Mouse (Mus musculus) CH12.LX (cell line): Measurements from ENCODE around the gene Asb11. TPM values are rescaled to one million over a fixed set of nuclear protein-coding genes. Genes with fewer than 3 reads are reported as not detected.

Experiments used
- DNase-seq: peaks from one replicate; pipeline ENCODE4 v3.0.0-alpha.2; 2013; ENCODE audit errors: extremely low read depth
- H3K27ac ChIP-seq: 2 replicates; pipeline ENCODE4 v1.5.1; 2012; ENCODE audit warnings: low read depth, mild to moderate bottlenecking, control low read depth, moderate library complexity; ENCODE audit not compliant: insufficient read depth
- H3K27me3 ChIP-seq: replicated peaks from 2 replicates; pipeline ENCODE3; 2012; ENCODE audit warnings: inconsistent platforms
- H3K36me3 ChIP-seq, 2 experiments: replicated peaks in 1 of 2; 2 replicates each; pipeline versions ENCODE3 to v1.6.1; 2012; ENCODE audit warnings: inconsistent platforms in 1 of 2, low read length in 1 of 2, mild to moderate bottlenecking in 1 of 2, mixed read lengths in 1 of 2, moderate library complexity in 1 of 2; ENCODE audit not compliant: control insufficient read depth in 1 of 2, insufficient read depth in 1 of 2
- H3K4me1 ChIP-seq, 2 experiments: 2 replicates each; pipeline ENCODE4 v1.6.1; 2012; ENCODE audit warnings: inconsistent platforms in 1 of 2, moderate library complexity in 1 of 2; ENCODE audit not compliant: insufficient read depth in 2 of 2, control insufficient read depth in 1 of 2
- H3K4me2 ChIP-seq: 2 replicates; pipeline ENCODE4 v1.6.1; 2012; ENCODE audit warnings: low read depth, mild to moderate bottlenecking, control low read depth; ENCODE audit not compliant: poor library complexity, insufficient read depth, severe bottlenecking
- H3K4me3 ChIP-seq, 3 experiments: fragments of 150-350 bp in 1 of 3; sonication (generic) in 1 of 3; replicated peaks in 1 of 3; 2 replicates each; pipeline versions ENCODE3 to v1.5.1; 2011 to 2012; ENCODE audit warnings: low read depth in 2 of 3, low read length in 2 of 3, mild to moderate bottlenecking in 2 of 3, moderate library complexity in 2 of 3, control low read depth in 1 of 3, improper control_type of control experiment in 1 of 3, inconsistent platforms in 1 of 3, mixed read lengths in 1 of 3; ENCODE audit not compliant: poor library complexity in 1 of 3
- H3K79me2 ChIP-seq: replicated peaks from 2 replicates; pipeline ENCODE4 v1.6.1; 2012; ENCODE audit warnings: mild to moderate bottlenecking, moderate library complexity; ENCODE audit not compliant: control insufficient read depth, poor library complexity, insufficient read depth, severe bottlenecking; ENCODE audit errors: extremely low read depth
- H3K9ac ChIP-seq: 2 replicates; pipeline ENCODE4 v1.6.1; 2012; ENCODE audit warnings: low read depth, mild to moderate bottlenecking, control low read depth, moderate library complexity; ENCODE audit not compliant: insufficient read depth
- H3K9me3 ChIP-seq: replicated peaks from 2 replicates; pipeline ENCODE3; 2012; ENCODE audit warnings: low read length, inconsistent platforms, mixed read lengths
- CTCF ChIP-seq, 2 experiments: IDR thresholded peaks in 1 of 2; conservative IDR thresholded peaks in 1 of 2; 2 replicates each; pipeline ENCODE4 v1.5.1; 2011 to 2012; ENCODE audit warnings: low read depth in 2 of 2, low read length in 2 of 2, improper control_type of control experiment in 1 of 2, inconsistent platforms in 1 of 2, mild to moderate bottlenecking in 1 of 2, moderate library complexity in 1 of 2
- ELF1 ChIP-seq: IDR thresholded peaks from 2 replicates; pipeline ENCODE4 v1.6.1; 2014; ENCODE audit warnings: low read depth, mild to moderate bottlenecking, inconsistent platforms, low read length, improper control_type of control experiment
- EP300 ChIP-seq: IDR thresholded peaks from 2 replicates; pipeline ENCODE4 v1.6.1; 2011; ENCODE audit warnings: low read length, improper control_type of control experiment
- GABPA ChIP-seq: IDR thresholded peaks from 2 replicates; pipeline ENCODE4 v1.6.1; 2012; ENCODE audit warnings: low read depth, low read length, improper control_type of control experiment, inconsistent platforms; ENCODE audit not compliant: insufficient replicate concordance
- HCFC1 ChIP-seq: IDR thresholded peaks from 2 replicates; pipeline ENCODE4 v1.6.1; 2012; ENCODE audit warnings: low read depth, mild to moderate bottlenecking, inconsistent platforms, low read length, improper control_type of control experiment
- IRF4 ChIP-seq: IDR thresholded peaks from 2 replicates; pipeline ENCODE4 v1.6.1; 2014; ENCODE audit warnings: low read depth, mild to moderate bottlenecking, inconsistent platforms, low read length, improper control_type of control experiment
- JUND ChIP-seq: conservative IDR thresholded peaks from 2 replicates; pipeline ENCODE4 v1.6.1; 2011; ENCODE audit warnings: low read depth, low read length, improper control_type of control experiment
- KAT2A ChIP-seq: IDR thresholded peaks from 2 replicates; pipeline ENCODE4 v1.6.1; 2012; ENCODE audit warnings: low read length, improper control_type of control experiment, inconsistent platforms; ENCODE audit not compliant: insufficient replicate concordance
- MAFK ChIP-seq: IDR thresholded peaks from 2 replicates; pipeline ENCODE4 v1.6.1; 2011; ENCODE audit warnings: low read length, improper control_type of control experiment; ENCODE audit not compliant: insufficient replicate concordance
- MAX ChIP-seq: IDR thresholded peaks from 2 replicates; pipeline ENCODE4 v1.6.1; 2011; ENCODE audit warnings: low read length, improper control_type of control experiment
- MAZ ChIP-seq: IDR thresholded peaks from 2 replicates; pipeline ENCODE4 v1.6.1; 2012; ENCODE audit warnings: low read depth, mild to moderate bottlenecking, inconsistent platforms, low read length, improper control_type of control experiment, moderate library complexity
- MXI1 ChIP-seq: IDR thresholded peaks from 2 replicates; pipeline ENCODE4 v1.6.1; 2011; ENCODE audit warnings: mild to moderate bottlenecking, low read depth, low read length, improper control_type of control experiment
- MYC ChIP-seq: IDR thresholded peaks from 2 replicates; pipeline ENCODE4 v1.6.1; 2011; ENCODE audit warnings: low read depth, mild to moderate bottlenecking, improper control_type of control experiment, low read length
- NRF1 ChIP-seq: IDR thresholded peaks from 2 replicates; pipeline ENCODE4 v1.6.1; 2014; ENCODE audit warnings: low read depth, mild to moderate bottlenecking, inconsistent platforms, low read length, improper control_type of control experiment, moderate library complexity
- PAX5 ChIP-seq: IDR thresholded peaks from 2 replicates; pipeline ENCODE4 v1.6.1; 2012; ENCODE audit warnings: low read length, inconsistent platforms, mixed read lengths
- POLR2A ChIP-seq: IDR thresholded peaks from 2 replicates; pipeline ENCODE4 v1.6.1; 2011; ENCODE audit warnings: low read depth, mild to moderate bottlenecking, improper control_type of control experiment, low read length
- RAD21 ChIP-seq: IDR thresholded peaks from 2 replicates; pipeline ENCODE4 v1.6.1; 2011; ENCODE audit warnings: low read depth, mild to moderate bottlenecking, low read length, improper control_type of control experiment, moderate library complexity
- SIN3A ChIP-seq: IDR thresholded peaks from 2 replicates; pipeline ENCODE4 v1.6.1; 2012; ENCODE audit warnings: low read length, improper control_type of control experiment, inconsistent platforms
- SMC3 ChIP-seq: IDR thresholded peaks from 2 replicates; pipeline ENCODE4 v1.6.1; 2011; ENCODE audit warnings: low read depth, low read length, improper control_type of control experiment
- TCF12 ChIP-seq: IDR thresholded peaks from 2 replicates; pipeline ENCODE4 v1.6.1; 2014; ENCODE audit warnings: low read depth, mild to moderate bottlenecking, inconsistent platforms, low read length, improper control_type of control experiment
- UBTF ChIP-seq: IDR thresholded peaks from 2 replicates; pipeline ENCODE4 v1.6.1; 2012; ENCODE audit warnings: low read depth, mild to moderate bottlenecking, inconsistent platforms, low read length, improper control_type of control experiment, moderate library complexity
- USF1 ChIP-seq: IDR thresholded peaks from 2 replicates; pipeline ENCODE4 v1.6.1; 2014; ENCODE audit warnings: low read depth, mild to moderate bottlenecking, inconsistent platforms, low read length, improper control_type of control experiment
- USF2 ChIP-seq: conservative IDR thresholded peaks from 2 replicates; pipeline ENCODE4 v1.6.1; 2011; ENCODE audit warnings: low read depth, low read length, improper control_type of control experiment
- ZMIZ1 ChIP-seq: IDR thresholded peaks from 2 replicates; pipeline ENCODE4 v1.6.1; 2012; ENCODE audit warnings: low read depth, mild to moderate bottlenecking, inconsistent platforms, low read length, improper control_type of control experiment
- ZNF384 ChIP-seq: IDR thresholded peaks from 2 replicates; pipeline ENCODE4 v1.6.1; 2012; ENCODE audit warnings: low read depth, low read length, improper control_type of control experiment, inconsistent platforms
- dilution Hi-C: fragments of 300-500 bp; cut with MboI; formaldehyde crosslinking; loops from 2 replicates; pipeline ENCODE4 v1.14.3; 2020; ENCODE audit warnings: low sequenced_read_pairs; ENCODE audit not compliant: extremely low pct_unique_long_range_greater_than_20kb, extremely low pct_ligation_motif_present
- in situ Hi-C: fragments of 300-500 bp; cut with MboI; formaldehyde crosslinking; loops from 3 replicates; pipeline ENCODE4 v1.14.3; 2019; ENCODE audit warnings: low sequenced_read_pairs, low pct_ligation_motif_present, low pct_unique_long_range_greater_than_20kb, mixed read lengths
- polyA plus RNA-seq: library from polyadenylated mRNA; unstranded; fragments of >175 nt; gene quantifications from 2 replicates; pipeline ENCODE4 v1.2.1, GENCODE M21; 2012; ENCODE audit warnings: low read depth; ENCODE audit not compliant: insufficient read length
- total RNA-seq, 2 experiments: library from RNA; depleted of rRNA; stranded (reverse); fragments of 300-350 nt in 1 of 2; fragments of >200 nt in 1 of 2; gene quantifications; 2 replicates each; pipeline ENCODE4 v1.2.3; 2012 to 2014

Asb11 gene
- total and polyA plus RNA-seq, 3 experiments: not detected

GRCm38 (mm10) chrX:164446106-164446551, 9.3 kb downstream of the Asb11 start:
- dilution Hi-C loops: no loop called here
- Histone ChIP-seq H3K4me3 (no peak overlapping the region), H3K4me2 (no peak overlapping the region)

GRCm38 (mm10) chrX:164446835-164447681, 10.3 kb downstream of the Asb11 start:
- no peak for DNase-seq
- in situ Hi-C loops: no loop called here
- Histone ChIP-seq H3K36me3 (no peaks in the 10 kb centered on the region), H3K27me3 (no peaks in the 10 kb centered on the region), H3K9me3 (no peaks in the 10 kb centered on the region), H3K4me1 (no peaks in the 10 kb centered on the region), H3K9ac (no peak overlapping the region), H3K4me3 (no peak overlapping the region), H3K27ac (no peak overlapping the region), H3K4me2 (no peak overlapping the region), H3K79me2 (no peaks in the 10 kb centered on the region)
- dilution Hi-C loops: no loop called here
- TF ChIP-seq SMC3 (no peak), ELF1 (no peak), MAZ (no peak), ZMIZ1 (no peak), JUND (no peak), USF2 (no peak), GABPA (no peak), PAX5 (no peak), HCFC1 (no peak), UBTF (no peak), SIN3A (no peak), MYC (no peak), ZNF384 (no peak), RAD21 (no peak), IRF4 (no peak)

More at GRCm38 (mm10) chrX:164446106-164446551, 9.3 kb downstream of the Asb11 start:
- Histone ChIP-seq H3K9ac (no peak overlapping the region), H3K9me3 (no peaks in the 10 kb centered on the region)
- TF ChIP-seq USF1 (no peak), POLR2A (no peak), RAD21 (no peak), TCF12 (no peak), NRF1 (no peak), KAT2A (no peak), ZMIZ1 (no peak), USF2 (no peak), MXI1 (no peak), MAX (no peak), GABPA (no peak), UBTF (no peak), EP300 (no peak), CTCF (conservative IDR thresholded peaks at IDR 0.05 in 1 of 2, IDR thresholded peaks at IDR 0.05 in 1 of 2; ENCODE audit: low read depth in 2 of 2, low read length in 2 of 2) (no peak; a peak in 1 of 4 replicates), MAFK (no peak)
- TF ChIP-seq, all 38 proteins: peak for 0
- Histone ChIP-seq H3K79me2 (no peaks in the 10 kb centered on the region), H3K27ac (no peak overlapping the region), H3K4me1 (no peaks in the 10 kb centered on the region), H3K27me3 (no peaks in the 10 kb centered on the region), H3K36me3 (no peaks in the 10 kb centered on the region)
- peak; percentile 6 for DNase-seq
- in situ Hi-C loops: no loop called here
